Mouse (Mus musculus): Measurements from ENCODE around the gene Slc35f2. TPM values are rescaled to one million over a fixed set of nuclear protein-coding genes. Genes with fewer than 3 reads are reported as not detected.
A peak's percentile ranks its signal among the peaks of the same experiment; 100 is the strongest.

Slc35f2 gene
- 5.4 and 6.0 TPM in 2 replicates for polyA plus RNA-seq (2014; fragmentation: Nextera tagmentation; extraction: Ambion mirVana)

DNA sequence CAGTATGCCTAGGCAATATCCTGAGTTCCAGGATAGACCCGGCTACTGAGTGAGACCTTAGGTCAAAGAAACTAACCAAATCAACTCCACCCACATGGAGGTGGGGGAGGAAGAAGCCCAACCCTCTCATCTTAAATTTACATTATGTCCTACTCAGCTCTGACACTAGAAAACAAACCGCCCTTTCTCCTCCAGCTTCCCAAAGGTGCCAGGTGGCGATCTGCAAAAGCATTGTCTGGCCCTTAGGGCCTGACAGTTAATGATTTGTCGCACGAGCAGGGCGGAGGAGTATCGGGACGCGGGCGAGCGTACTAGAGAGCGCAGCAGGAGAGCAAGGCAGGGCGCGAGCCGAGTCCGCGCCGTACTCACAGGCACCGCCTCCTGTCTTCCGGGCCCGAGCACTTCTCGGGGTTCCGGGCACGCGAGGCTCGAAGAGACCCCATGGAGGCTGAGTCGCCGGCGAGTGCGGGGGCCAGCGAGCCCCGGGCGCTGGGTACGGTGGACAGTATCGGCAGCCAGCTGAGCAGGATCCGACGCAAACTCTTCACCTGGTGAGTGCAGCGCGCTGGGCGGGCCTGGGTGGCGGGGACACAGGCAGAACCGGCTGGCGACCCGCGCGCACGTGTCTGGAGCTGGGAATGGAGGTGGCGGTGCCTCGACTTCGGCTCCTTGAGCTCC is at the start of gene Slc35f2:
Gene Slc35f2, plus strand, starts transcription at position 195 of the 678 bp plus-strand sequence.
- H3K4me1 ChIP-seq (ENCODE audit: control insufficient read depth, insufficient read depth, low read length): no peaks in the 10 kb centered on the region
- under 1% methylated on average over 50 of the region's 50 CpGs for WGBS
- H3K27ac ChIP-seq (replicated peaks; ENCODE audit: low read depth, low read length): no peak within 1 kb of the TSS

DNA sequence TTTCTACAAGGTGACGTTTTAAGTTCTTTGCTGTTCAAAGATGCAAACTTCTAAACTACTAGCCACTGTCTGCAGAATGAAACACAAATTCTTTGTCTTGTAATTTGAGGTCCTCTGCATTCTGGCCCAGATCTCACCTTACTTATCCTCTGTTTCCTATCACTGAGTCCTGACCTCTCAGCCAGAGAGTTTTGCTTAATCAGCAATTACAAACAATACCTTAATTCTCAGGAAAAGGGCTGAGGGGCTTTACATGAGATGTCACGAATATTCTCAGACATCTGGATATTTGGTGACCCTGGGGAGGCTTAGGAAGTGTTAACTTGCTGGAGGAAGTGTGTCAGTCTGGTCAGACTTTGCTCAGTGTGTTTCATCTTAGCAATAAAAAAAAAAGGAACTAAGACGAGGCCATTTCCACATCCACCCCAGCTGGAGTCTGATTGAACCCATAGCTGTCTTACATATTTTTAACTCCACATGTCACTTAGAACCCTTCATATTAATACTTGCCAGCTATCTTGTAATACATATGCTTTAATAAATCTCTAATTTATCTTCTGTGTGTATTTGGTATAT is 30.4 kb upstream of the Slc35f2 start:
- Histone ChIP-seq H3K36me3 (replicated peaks; ENCODE audit: control insufficient read depth, insufficient read depth, low read depth, low read length) (no peaks in the 10 kb centered on the region), H3K9ac (replicated peaks; ENCODE audit: low read length) (no peak overlapping the region), H3K27ac (replicated peaks; ENCODE audit: low read depth, low read length) (no peak overlapping the region), H3K4me3 (ENCODE audit: low read depth, low read length) (no peak overlapping the region), H3K4me1 (ENCODE audit: control insufficient read depth, insufficient read depth, low read length) (no peaks in the 10 kb centered on the region), H3K9me3 (replicated peaks; ENCODE audit: control insufficient read depth, low read length) (no peaks in the 10 kb centered on the region), H3K27me3 (ENCODE audit: control insufficient read depth, insufficient read depth, low read length) (no peaks in the 10 kb centered on the region), H3K4me2 (ENCODE audit: low read depth, low read length) (no peak overlapping the region)
- ATAC-seq (replicated peaks; ENCODE audit: insufficient number of reproducible peaks, low FRiP score, low TSS enrichment, low read depth) (no peak), DNase-seq (ENCODE audit: low spot score) (no peak)
- 42% methylated on average over 3 of the region's 3 CpGs for WGBS

More for the DNA sequence above, at the start of gene Slc35f2:
- H3K36me3 ChIP-seq (replicated peaks; ENCODE audit: control insufficient read depth, insufficient read depth, low read depth, low read length): no peaks in the 10 kb centered on the region
- H3K9ac ChIP-seq (replicated peaks; ENCODE audit: low read length): peak within 1 kb of the TSS; percentile 61
- H3K4me3 ChIP-seq (ENCODE audit: low read depth, low read length): peak within 1 kb of the TSS; percentile 62
- peak; percentile 70 for DNase-seq (ENCODE audit: low spot score)
- peak within 1 kb of the TSS; percentile 97 for H3K4me2 ChIP-seq (ENCODE audit: low read depth, low read length)
- peaks cover 12% of the 10 kb centered on the region; the same call in 1 of the 2 replicates for H3K27me3 ChIP-seq (ENCODE audit: control insufficient read depth, insufficient read depth, low read length)
- peak; percentile 62; the same call in 1 of the 2 replicates for ATAC-seq (replicated peaks; ENCODE audit: insufficient number of reproducible peaks, low FRiP score, low TSS enrichment, low read depth)
- no peaks in the 10 kb centered on the region for H3K9me3 ChIP-seq (replicated peaks; ENCODE audit: control insufficient read depth, low read length)

DNA sequence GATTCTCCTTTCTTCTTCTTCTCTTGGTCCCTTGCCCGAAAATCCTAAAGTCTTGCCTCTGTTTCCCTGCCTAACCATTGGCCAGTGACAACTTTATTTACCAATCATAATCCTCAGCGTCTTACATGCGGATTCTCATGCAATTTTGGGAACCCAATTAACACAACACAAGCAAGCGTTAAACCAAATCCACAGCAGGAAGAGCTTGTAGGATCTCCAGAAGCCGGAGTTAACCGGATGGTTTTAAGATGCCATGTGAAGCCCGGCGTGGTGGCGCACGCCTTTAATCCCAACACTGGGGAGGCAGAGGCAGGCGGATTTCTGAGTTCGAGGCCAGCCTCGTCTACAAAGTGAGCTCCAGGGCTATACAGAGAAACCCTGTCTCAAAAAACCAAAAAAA is 20.9 kb upstream of the Slc35f2 start:
- Histone ChIP-seq H3K9me3 (replicated peaks; ENCODE audit: control insufficient read depth, low read length) (no peaks in the 10 kb centered on the region), H3K4me2 (ENCODE audit: low read depth, low read length) (no peak overlapping the region), H3K9ac (replicated peaks; ENCODE audit: low read length) (no peak overlapping the region), H3K27ac (replicated peaks; ENCODE audit: low read depth, low read length) (no peak overlapping the region), H3K4me3 (ENCODE audit: low read depth, low read length) (no peak overlapping the region), H3K36me3 (replicated peaks; ENCODE audit: control insufficient read depth, insufficient read depth, low read depth, low read length) (no peaks in the 10 kb centered on the region), H3K27me3 (ENCODE audit: control insufficient read depth, insufficient read depth, low read length) (no peaks in the 10 kb centered on the region), H3K4me1 (ENCODE audit: control insufficient read depth, insufficient read depth, low read length) (no peaks in the 10 kb centered on the region)
- ATAC-seq (replicated peaks; ENCODE audit: insufficient number of reproducible peaks, low FRiP score, low TSS enrichment, low read depth) (no peak), DNase-seq (ENCODE audit: low spot score) (no peak)
- WGBS: 90% methylated on average over 13 of the region's 13 CpGs

DNA sequence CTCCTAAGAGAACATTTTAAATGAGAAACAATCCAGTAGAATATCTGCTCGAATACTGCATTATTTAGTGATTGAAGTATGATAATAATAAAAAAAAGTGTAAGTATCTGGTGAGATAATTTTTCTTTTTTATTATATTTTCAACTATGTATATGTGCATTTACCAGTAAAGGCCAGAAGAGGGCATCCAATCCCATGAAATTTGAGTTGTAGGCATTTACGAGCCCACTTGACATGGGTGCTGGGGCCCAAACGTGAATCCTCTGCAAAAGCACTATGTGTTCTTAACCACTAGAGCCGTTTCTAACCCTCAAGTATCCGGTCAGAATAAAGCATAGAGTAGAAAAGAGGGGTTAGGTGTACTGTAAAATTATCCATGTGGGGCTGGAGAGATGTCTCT is 20.4 kb upstream of the Slc35f2 start:
- ATAC-seq (replicated peaks; ENCODE audit: insufficient number of reproducible peaks, low FRiP score, low TSS enrichment, low read depth) (no peak), DNase-seq (ENCODE audit: low spot score) (no peak)
- Histone ChIP-seq H3K27me3 (ENCODE audit: control insufficient read depth, insufficient read depth, low read length) (no peaks in the 10 kb centered on the region), H3K9ac (replicated peaks; ENCODE audit: low read length) (no peak overlapping the region), H3K4me3 (ENCODE audit: low read depth, low read length) (no peak overlapping the region), H3K27ac (replicated peaks; ENCODE audit: low read depth, low read length) (no peak overlapping the region), H3K4me2 (ENCODE audit: low read depth, low read length) (no peak overlapping the region), H3K4me1 (ENCODE audit: control insufficient read depth, insufficient read depth, low read length) (no peaks in the 10 kb centered on the region), H3K36me3 (replicated peaks; ENCODE audit: control insufficient read depth, insufficient read depth, low read depth, low read length) (no peaks in the 10 kb centered on the region), H3K9me3 (replicated peaks; ENCODE audit: control insufficient read depth, low read length) (no peaks in the 10 kb centered on the region)
- 47% methylated on average over 5 of the region's 5 CpGs for WGBS

DNA sequence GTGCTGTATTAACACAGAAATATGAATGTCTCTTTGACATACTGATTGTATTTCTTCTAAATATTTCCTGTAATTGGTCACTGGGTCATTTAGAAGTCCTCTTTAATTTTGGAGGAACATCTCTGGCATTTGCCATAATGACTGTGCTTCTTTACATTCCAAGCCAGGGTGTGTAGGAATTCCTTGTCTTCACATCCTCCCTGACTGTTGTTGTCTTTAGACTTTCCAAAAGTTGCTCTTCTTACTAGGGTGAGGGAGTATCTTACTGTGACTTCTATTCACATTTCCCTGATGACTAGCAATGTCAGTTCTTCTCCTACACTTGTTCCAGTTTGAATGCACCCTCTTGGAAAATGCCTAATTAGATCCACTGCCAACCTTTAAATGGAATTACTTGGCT is 16.5 kb upstream of the Slc35f2 start:
- DNase-seq (ENCODE audit: low spot score): no peak
- no peak overlapping the region for H3K27ac ChIP-seq (replicated peaks; ENCODE audit: low read depth, low read length)
- no peak overlapping the region for H3K9ac ChIP-seq (replicated peaks; ENCODE audit: low read length)
- no peak overlapping the region for H3K4me2 ChIP-seq (ENCODE audit: low read depth, low read length)
- no peak for ATAC-seq (replicated peaks; ENCODE audit: insufficient number of reproducible peaks, low FRiP score, low TSS enrichment, low read depth)
- no peaks in the 10 kb centered on the region for H3K9me3 ChIP-seq (replicated peaks; ENCODE audit: control insufficient read depth, low read length)
- H3K4me3 ChIP-seq (ENCODE audit: low read depth, low read length): no peak overlapping the region
- no peaks in the 10 kb centered on the region for H3K27me3 ChIP-seq (ENCODE audit: control insufficient read depth, insufficient read depth, low read length)
- no peaks in the 10 kb centered on the region for H3K36me3 ChIP-seq (replicated peaks; ENCODE audit: control insufficient read depth, insufficient read depth, low read depth, low read length)
- no peaks in the 10 kb centered on the region for H3K4me1 ChIP-seq (ENCODE audit: control insufficient read depth, insufficient read depth, low read length)

DNA sequence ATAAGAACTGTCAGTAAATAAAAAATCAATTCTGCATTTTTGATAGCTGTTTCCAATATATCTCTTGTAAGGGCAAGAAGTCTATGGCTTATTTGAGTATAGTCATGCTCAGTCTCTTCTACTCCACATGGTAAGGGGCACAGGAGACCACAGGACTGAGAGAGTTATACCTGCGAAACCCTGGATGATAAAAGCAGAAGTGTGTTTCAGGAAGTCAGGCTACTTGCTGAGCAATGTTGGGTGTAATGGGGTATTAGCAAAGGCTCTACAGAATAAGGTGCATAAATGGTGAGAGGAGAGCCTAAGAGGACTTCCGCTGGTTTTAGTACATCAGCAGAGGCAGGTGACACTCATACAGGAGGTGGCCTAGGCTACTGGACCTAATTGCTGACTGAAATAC is 13.2 kb upstream of the Slc35f2 start:
- Histone ChIP-seq H3K4me1 (ENCODE audit: control insufficient read depth, insufficient read depth, low read length) (no peaks in the 10 kb centered on the region), H3K4me3 (ENCODE audit: low read depth, low read length) (no peak overlapping the region), H3K9me3 (replicated peaks; ENCODE audit: control insufficient read depth, low read length) (no peaks in the 10 kb centered on the region), H3K4me2 (ENCODE audit: low read depth, low read length) (no peak overlapping the region), H3K9ac (replicated peaks; ENCODE audit: low read length) (no peak overlapping the region), H3K36me3 (replicated peaks; ENCODE audit: control insufficient read depth, insufficient read depth, low read depth, low read length) (no peaks in the 10 kb centered on the region), H3K27me3 (ENCODE audit: control insufficient read depth, insufficient read depth, low read length) (no peaks in the 10 kb centered on the region), H3K27ac (replicated peaks; ENCODE audit: low read depth, low read length) (no peak overlapping the region)
- ATAC-seq (replicated peaks; ENCODE audit: insufficient number of reproducible peaks, low FRiP score, low TSS enrichment, low read depth) (no peak), DNase-seq (ENCODE audit: low spot score) (no peak)
- 93% methylated on average over 2 of the region's 2 CpGs for WGBS

DNA sequence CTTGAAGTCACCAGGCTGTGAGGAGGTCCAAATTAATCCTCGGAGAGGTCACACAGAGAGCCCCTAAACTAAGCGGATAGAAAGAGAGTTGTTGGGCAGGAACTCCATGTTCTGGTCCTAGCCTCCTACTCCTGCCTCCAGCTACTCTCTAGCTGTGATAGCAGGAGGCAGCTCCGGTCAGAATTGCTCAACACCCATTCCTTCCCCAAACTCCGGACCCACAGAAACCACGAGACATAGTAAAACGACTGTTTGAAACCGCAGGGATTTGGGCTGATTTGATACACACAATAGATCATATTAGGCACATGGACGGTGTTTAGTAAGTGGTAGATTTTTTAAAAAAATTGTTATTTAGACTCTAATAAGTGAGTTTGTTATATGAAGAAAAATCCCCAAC is 6.6 kb upstream of the Slc35f2 start:
- no peak for DNase-seq (ENCODE audit: low spot score)
- no peaks in the 10 kb centered on the region for H3K27me3 ChIP-seq (ENCODE audit: control insufficient read depth, insufficient read depth, low read length)
- H3K27ac ChIP-seq (replicated peaks; ENCODE audit: low read depth, low read length): no peak overlapping the region
- no peaks in the 10 kb centered on the region for H3K9me3 ChIP-seq (replicated peaks; ENCODE audit: control insufficient read depth, low read length)
- H3K9ac ChIP-seq (replicated peaks; ENCODE audit: low read length): no peak overlapping the region
- no peaks in the 10 kb centered on the region for H3K4me1 ChIP-seq (ENCODE audit: control insufficient read depth, insufficient read depth, low read length)
- no peak for ATAC-seq (replicated peaks; ENCODE audit: insufficient number of reproducible peaks, low FRiP score, low TSS enrichment, low read depth)
- no peak overlapping the region for H3K4me3 ChIP-seq (ENCODE audit: low read depth, low read length)
- H3K4me2 ChIP-seq (ENCODE audit: low read depth, low read length): no peak overlapping the region
- no peaks in the 10 kb centered on the region for H3K36me3 ChIP-seq (replicated peaks; ENCODE audit: control insufficient read depth, insufficient read depth, low read depth, low read length)
- WGBS: 83% methylated on average over 8 of the region's 8 CpGs

DNA sequence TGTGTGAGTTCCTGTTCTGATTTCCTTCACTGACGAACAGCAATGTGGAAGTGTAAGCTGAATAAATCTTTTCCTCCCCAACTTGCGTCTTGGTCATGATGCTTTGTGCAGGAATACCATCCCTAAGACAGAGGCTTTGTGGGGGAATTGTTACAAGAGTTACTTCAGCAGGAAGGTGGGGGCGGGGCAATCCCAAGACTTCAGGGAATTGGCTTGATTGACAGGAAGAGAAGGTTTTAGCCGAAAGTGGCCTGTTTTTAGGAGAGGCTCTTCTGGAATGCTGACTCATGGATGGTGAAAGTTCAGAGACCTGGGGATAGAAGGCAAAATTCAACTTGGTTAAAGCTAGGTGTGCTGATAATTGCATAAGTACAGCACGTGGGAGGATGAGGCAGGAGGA is 2.9 kb upstream of the Slc35f2 start:
- Histone ChIP-seq H3K36me3 (replicated peaks; ENCODE audit: control insufficient read depth, insufficient read depth, low read depth, low read length) (no peaks in the 10 kb centered on the region), H3K4me3 (ENCODE audit: low read depth, low read length) (no peak overlapping the region), H3K9me3 (replicated peaks; ENCODE audit: control insufficient read depth, low read length) (no peaks in the 10 kb centered on the region), H3K27ac (replicated peaks; ENCODE audit: low read depth, low read length) (no peak overlapping the region), H3K9ac (replicated peaks; ENCODE audit: low read length) (no peak overlapping the region), H3K4me1 (ENCODE audit: control insufficient read depth, insufficient read depth, low read length) (no peaks in the 10 kb centered on the region), H3K4me2 (ENCODE audit: low read depth, low read length) (no peak overlapping the region), H3K27me3 (ENCODE audit: control insufficient read depth, insufficient read depth, low read length) (peaks cover 12% of the 10 kb centered on the region; the same call in 1 of the 2 replicates)
- WGBS: 78% methylated on average over 5 of the region's 5 CpGs
- ATAC-seq (replicated peaks; ENCODE audit: insufficient number of reproducible peaks, low FRiP score, low TSS enrichment, low read depth) (no peak), DNase-seq (ENCODE audit: low spot score) (no peak)

Data from embryonic facial prominence, embryonic 11.5 days (tissue).